Mouse (Mus musculus): ENCODE results near the gene Pde7b.

DNA sequence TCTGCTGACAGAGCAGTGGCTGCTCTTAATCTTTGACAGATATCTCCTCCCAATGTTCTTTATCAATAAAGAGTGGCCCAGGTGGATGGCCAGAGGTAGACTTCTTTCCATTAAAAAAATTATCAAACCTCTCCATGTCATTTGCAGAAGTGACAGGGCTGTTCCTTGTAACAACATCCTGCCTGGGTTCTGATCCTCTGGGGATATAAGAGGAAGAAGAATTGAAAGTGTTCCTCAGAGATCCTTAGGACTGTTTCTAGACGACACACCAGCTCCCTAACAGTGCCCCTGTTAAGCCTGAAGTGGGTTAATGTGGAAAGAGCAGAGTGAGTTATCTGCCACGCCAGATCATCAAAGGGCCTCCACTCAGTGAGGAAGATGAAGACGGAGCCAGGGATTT lies 334.3 kb downstream of the Pde7b start:
- TF ChIP-seq CTCF (IDR thresholded peaks at IDR 0.05; ENCODE audit: insufficient read depth, low read length) (no peak), POLR2A (IDR thresholded peaks at IDR 0.05; ENCODE audit: borderline replicate concordance, extremely low read depth, low read depth, low read length) (no peak)

All from lung, adult 2 months (tissue).